Comparison of ENCODE assay signal across 16 mouse cellular contexts in genomic region chr4:149606056-149606455, GRCm38 (mm10). TPM values are rescaled to one million over a fixed set of nuclear protein-coding genes. Genes with fewer than 3 reads are reported as not detected.
DNase-seq lines count a peak whose midpoint lies in the region; ATAC-seq and TF ChIP-seq lines count a peak whose summit lies in the region.
"Had no signal": no experiment of that assay in that cellular context is flagged by ENCODE, and none has a peak within 500 bp of the region (broad histone marks: within the 10 kb centered on the region; RNA-seq: fewer than 3 reads in every experiment).

No protein-coding gene starts in this region.

- no peaks in the 10 kb centered on the region for H3K4me1 ChIP-seq in forebrain, postnatal 0 days (ENCODE audit: insufficient read depth)
- peaks cover 57% of the 10 kb centered on the region for H3K4me1 ChIP-seq in forebrain, embryonic 13.5 days
- peaks cover 57% of the 10 kb centered on the region for H3K4me1 ChIP-seq in hindbrain, embryonic 13.5 days (replicated peaks)
- peaks cover 25% of the 10 kb centered on the region for H3K4me1 ChIP-seq in midbrain, embryonic 14.5 days (ENCODE audit: control insufficient read depth, insufficient read depth, low read length)
- H3K4me1 ChIP-seq: liver, embryonic 15.5 days had no signal

- H3K27ac ChIP-seq in forebrain, postnatal 0 days (ENCODE audit: low read depth, low read length), result no peak overlapping the region
- H3K27ac ChIP-seq in forebrain, embryonic 13.5 days, result no peak overlapping the region
- peak overlapping the region; percentile 73 for H3K27ac ChIP-seq in hindbrain, embryonic 13.5 days
- H3K27ac ChIP-seq in midbrain, embryonic 14.5 days (replicated peaks; ENCODE audit: low read depth, low read length), result peak overlapping the region; percentile 55; the same call in 1 of the 2 replicates
- H3K27ac ChIP-seq: kidney, postnatal 0 days; limb, embryonic 13.5 days; liver, embryonic 15.5 days had no signal

- intact Hi-C loops in left cerebral cortex, postnatal 4 days (cut with DNase I), result no loop called here
- intact Hi-C loops in left cerebral cortex, postnatal 25 days (cut with DNase I), result no loop called here

- no peak overlapping the region for H3K4me3 ChIP-seq in forebrain, postnatal 0 days (ENCODE audit: low read depth, low read length)
- H3K4me3 ChIP-seq in forebrain, embryonic 13.5 days, result no peak overlapping the region
- H3K4me3 ChIP-seq in hindbrain, embryonic 13.5 days, result no peak overlapping the region
- H3K4me3 ChIP-seq in midbrain, embryonic 14.5 days (replicated peaks; ENCODE audit: low read depth, low read length), result no peak overlapping the region
- H3K4me3 ChIP-seq: limb, embryonic 13.5 days; liver, embryonic 15.5 days had no signal

- no peak overlapping the region for H3K4me2 ChIP-seq in forebrain, postnatal 0 days (ENCODE audit: low read depth)
- H3K4me2 ChIP-seq in forebrain, embryonic 13.5 days, result no peak overlapping the region
- no peak overlapping the region for H3K4me2 ChIP-seq in hindbrain, embryonic 13.5 days
- no peak overlapping the region for H3K4me2 ChIP-seq in midbrain, embryonic 14.5 days (ENCODE audit: low read length)
- H3K4me2 ChIP-seq: limb, embryonic 13.5 days; liver, embryonic 15.5 days had no signal

- 74% methylated on average over 18 of the region's 18 CpGs for WGBS in forebrain, postnatal 0 days
- 82% methylated on average over 18 of the region's 18 CpGs for WGBS in forebrain, embryonic 13.5 days
- 54% methylated on average over 18 of the region's 18 CpGs for WGBS in hindbrain, embryonic 13.5 days
- 58% methylated on average over 18 of the region's 18 CpGs for WGBS in midbrain, embryonic 14.5 days

- ATAC-seq in forebrain, postnatal 0 days, result peak; percentile 42; the same call in 1 of the 2 replicates
- ATAC-seq in forebrain, embryonic 13.5 days, result no peak
- ATAC-seq in hindbrain, embryonic 13.5 days (ENCODE audit: low FRiP score), result peak; percentile 44; the same call in 1 of the 2 replicates
- no peak for ATAC-seq in midbrain, embryonic 14.5 days (ENCODE audit: low FRiP score, low TSS enrichment)
- ATAC-seq: intestine, postnatal 0 days had no signal

- H3K27me3 ChIP-seq in forebrain, postnatal 0 days (ENCODE audit: insufficient read depth, low read length), result no peaks in the 10 kb centered on the region
- no peaks in the 10 kb centered on the region for H3K27me3 ChIP-seq in forebrain, embryonic 13.5 days
- H3K27me3 ChIP-seq in hindbrain, embryonic 13.5 days, result no peaks in the 10 kb centered on the region
- H3K27me3 ChIP-seq in midbrain, embryonic 14.5 days (ENCODE audit: control insufficient read depth, insufficient read depth, low read length), result no peaks in the 10 kb centered on the region
- H3K27me3 ChIP-seq: limb, embryonic 13.5 days; liver, embryonic 15.5 days had no signal

- H3K9me3 ChIP-seq in forebrain, postnatal 0 days (ENCODE audit: low read length), result no peaks in the 10 kb centered on the region
- no peaks in the 10 kb centered on the region for H3K9me3 ChIP-seq in forebrain, embryonic 13.5 days (replicated peaks)
- no peaks in the 10 kb centered on the region for H3K9me3 ChIP-seq in hindbrain, embryonic 13.5 days
- no peaks in the 10 kb centered on the region for H3K9me3 ChIP-seq in midbrain, embryonic 14.5 days (ENCODE audit: control insufficient read depth, low read length)
- H3K9me3 ChIP-seq: limb, embryonic 13.5 days; liver, embryonic 15.5 days had no signal

- no peak for TF ChIP-seq CTCF in forebrain, postnatal 0 days (IDR thresholded peaks at IDR 0.05; ENCODE audit: low read depth)

- H3K36me3 ChIP-seq in forebrain, postnatal 0 days (ENCODE audit: insufficient read depth), result no peaks in the 10 kb centered on the region
- H3K36me3 ChIP-seq in forebrain, embryonic 13.5 days (ENCODE audit: poor library complexity, severe bottlenecking), result no peaks in the 10 kb centered on the region
- no peaks in the 10 kb centered on the region for H3K36me3 ChIP-seq in hindbrain, embryonic 13.5 days
- no peaks in the 10 kb centered on the region for H3K36me3 ChIP-seq in midbrain, embryonic 14.5 days (ENCODE audit: control insufficient read depth, insufficient read depth, low read length)
- H3K36me3 ChIP-seq: limb, embryonic 13.5 days; liver, embryonic 15.5 days had no signal

- no peak overlapping the region for H3K9ac ChIP-seq in forebrain, postnatal 0 days
- no peak overlapping the region for H3K9ac ChIP-seq in forebrain, embryonic 13.5 days
- no peak overlapping the region; the same call in 1 of the 2 replicates for H3K9ac ChIP-seq in hindbrain, embryonic 13.5 days
- 0 out of 2 replicates have a peak overlapping the region, but pooled peaks have one; percentile 23 for H3K9ac ChIP-seq in midbrain, embryonic 14.5 days (replicated peaks; ENCODE audit: low read length)
- H3K9ac ChIP-seq: limb, embryonic 13.5 days; liver, embryonic 15.5 days had no signal

- peak; percentile 49 for DNase-seq in forebrain, postnatal 0 days
- peak; percentile 43 for DNase-seq in left cerebral cortex, postnatal 4 days
- no peak for DNase-seq in left cerebral cortex, postnatal 25 days (ENCODE audit: low spot score in 2 of 2)
- DNase-seq in midbrain, embryonic 14.5 days, result peak; percentile 41
- no peak for DNase-seq in kidney, postnatal 14 days
- no peak for DNase-seq in urinary bladder, postnatal 36 days (ENCODE audit: low spot score in 2 of 2)
- DNase-seq: adrenal gland, adult 8-10 months; layer of hippocampus, postnatal 36 days; lung, postnatal 14 days; right cerebral cortex, adult 18-20 months had no signal

RNA-seq across cellular contexts. Expression of gene Clstn1, which starts 19.8 kb away (rescaled TPM):
- total RNA-seq in forebrain, postnatal 0 days (2014; rRNA removed), result 367 and 451 TPM in 2 replicates
- 142 and 179 TPM in 2 replicates for polyA plus RNA-seq in forebrain, postnatal 0 days (2015; fragmentation: Nextera tagmentation; extraction: Ambion mirVana)
- 22.7 and 26.0 TPM in 2 replicates for polyA plus RNA-seq in forebrain, embryonic 13.5 days (2015; fragmentation: Nextera tagmentation; extraction: Ambion mirVana)
- 100 to 1,000 TPM; 494 to 507 TPM for total RNA-seq in left cerebral cortex, postnatal 4 days (2021)
- 1,000 to 10,000 TPM; 1,368 to 1,474 TPM for total RNA-seq in left cerebral cortex, postnatal 25 days (2021)
- 64.6 and 83.6 TPM in 2 replicates for polyA plus RNA-seq in hindbrain, embryonic 13.5 days (2015; fragmentation: Nextera tagmentation; extraction: Ambion mirVana)
- 104 and 117 TPM in 2 replicates for polyA plus RNA-seq in midbrain, embryonic 14.5 days (2014; fragmentation: Nextera tagmentation; extraction: Ambion mirVana)

Comparison
In these comparisons a context has a peak if more than half of its experiments do, and no peak if none do; other contexts are left out.
1. ATAC-seq: peak in forebrain, postnatal 0 days (single experiment) and hindbrain, embryonic 13.5 days (single experiment); none in forebrain, embryonic 13.5 days (single experiment) and midbrain, embryonic 14.5 days (single experiment).
2. DNase-seq: peak in forebrain, postnatal 0 days (single experiment), left cerebral cortex, postnatal 4 days (single experiment) and midbrain, embryonic 14.5 days (single experiment); none in left cerebral cortex, postnatal 25 days (0 of 2), kidney, postnatal 14 days (single experiment) and urinary bladder, postnatal 36 days (0 of 2).
3. H3K27ac ChIP-seq: peak in hindbrain, embryonic 13.5 days (single experiment) and midbrain, embryonic 14.5 days (single experiment); none in forebrain, postnatal 0 days (single experiment) and forebrain, embryonic 13.5 days (single experiment).